15 mouse cellular contexts compared by ENCODE assay signal in the genomic region with DNA sequence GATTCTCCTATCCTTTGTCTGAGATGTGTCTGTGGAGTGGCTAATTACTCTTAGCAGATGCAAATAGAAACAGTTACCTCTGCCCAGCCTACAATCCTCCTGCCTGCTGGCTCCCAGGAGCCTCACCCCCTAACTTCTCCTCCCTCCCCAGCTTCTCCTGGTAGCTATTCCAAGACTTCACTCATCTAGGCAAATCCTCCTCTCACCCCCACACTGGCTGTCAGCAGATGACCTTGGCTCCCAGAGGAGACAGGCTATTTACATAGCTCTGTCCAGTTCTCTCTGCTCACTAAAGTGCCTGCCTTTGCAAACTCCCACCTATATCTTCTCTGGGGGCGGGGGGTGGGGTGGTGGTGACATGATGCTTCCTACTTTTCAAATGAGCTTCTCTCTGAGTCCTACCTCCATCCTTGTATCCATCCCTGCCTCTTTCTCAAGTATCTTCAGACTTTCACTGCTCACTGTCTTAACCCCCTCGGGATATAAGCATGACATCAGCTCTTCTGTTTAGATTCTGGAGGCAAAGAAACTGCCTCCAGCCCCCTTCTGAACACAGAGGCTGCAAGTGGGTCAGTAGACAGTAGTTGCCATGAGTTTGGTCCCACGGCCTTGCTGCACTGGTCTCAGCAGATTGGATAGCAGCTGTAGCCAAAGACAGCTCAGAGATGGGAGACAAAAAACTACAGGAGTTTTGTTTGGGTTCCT. TPM values are rescaled to one million over a fixed set of nuclear protein-coding genes. Genes with fewer than 3 reads are reported as not detected.
DNase-seq lines count a peak whose midpoint lies in the region; TF ChIP-seq lines count a peak whose summit lies in the region.
"Had no signal": no experiment of that assay in that cellular context is flagged by ENCODE, and none has a peak within 500 bp of the region (broad histone marks: within the 10 kb centered on the region; RNA-seq: fewer than 3 reads in every experiment).

No protein-coding gene starts in this region.

- no peak for DNase-seq in gastrocnemius, adult 2 months
- no peak for DNase-seq in gastrocnemius, postnatal 36 days
- no peak for DNase-seq in layer of hippocampus, adult 2 months (ENCODE audit: low spot score in 2 of 2)
- no peak for DNase-seq in layer of hippocampus, postnatal 14 days (ENCODE audit: low spot score in 2 of 2)
- DNase-seq in CH12.LX (ENCODE audit: extremely low read depth) = peak; percentile 51
- peak; percentile 58 for DNase-seq in brain, adult 2 months (ENCODE audit: low read depth, low spot score)
- DNase-seq in urinary bladder, postnatal 14 days (ENCODE audit: low spot score) = no peak
- DNase-seq: adrenal gland, postnatal 25 days; embryo, embryonic 11 days; kidney, postnatal 36 days had no signal

- no peaks in the 10 kb centered on the region for H3K9me3 ChIP-seq in CH12.LX (replicated peaks; ENCODE audit: low read length)
- H3K9me3 ChIP-seq: limb, embryonic 15.5 days; lung, embryonic 15.5 days; midbrain, embryonic 15.5 days had no signal

- no peak overlapping the region for H3K4me3 ChIP-seq in gastrocnemius, adult 2 months
- H3K4me3 ChIP-seq in layer of hippocampus, adult 2 months = no peak overlapping the region
- H3K4me3 ChIP-seq in CH12.LX (replicated peaks in 1 of 3; ENCODE audit: low read depth in 2 of 3, low read length in 2 of 3, poor library complexity in 1 of 3) = no peak overlapping the region
- H3K4me3 ChIP-seq: erythroblast, embryonic 14.5 days; limb, embryonic 15.5 days; lung, embryonic 15.5 days; midbrain, embryonic 15.5 days had no signal

- H3K9ac ChIP-seq in CH12.LX (ENCODE audit: insufficient read depth, low read depth) = no peak overlapping the region
- H3K9ac ChIP-seq: limb, embryonic 15.5 days; lung, embryonic 15.5 days; midbrain, embryonic 15.5 days had no signal

- TF ChIP-seq CTCF in gastrocnemius, adult 2 months (IDR thresholded peaks at IDR 0.05) = no peak
- no peak for TF ChIP-seq CTCF in layer of hippocampus, adult 2 months (conservative IDR thresholded peaks at IDR 0.05)
- no peak for TF ChIP-seq CTCF in CH12.LX (conservative IDR thresholded peaks at IDR 0.05 in 1 of 2, IDR thresholded peaks at IDR 0.05 in 1 of 2; ENCODE audit: low read depth in 2 of 2, low read length in 2 of 2)

- intact Hi-C loops in gastrocnemius, adult 2 months (cut with DNase I) = loop anchor here (5.0 kb wide), 1 partner anchor 199 kb away; no protein-coding TSS in a partner anchor
- intact Hi-C loops in gastrocnemius, postnatal 36 days (cut with DNase I) = loop anchor here (2.0 to 5.0 kb wide), 2 partner anchors 124 to 184 kb away; partner anchors contain the start of gene Mycbp2

- TF ChIP-seq POLR2A in CH12.LX (IDR thresholded peaks at IDR 0.05; ENCODE audit: low read depth, low read length) = no peak

- no peak for TF ChIP-seq EP300 in CH12.LX (IDR thresholded peaks at IDR 0.05; ENCODE audit: low read length)

- H3K4me1 ChIP-seq in CH12.LX (ENCODE audit: control insufficient read depth in 1 of 2, insufficient read depth in 2 of 2) = peaks cover 21 to 61% of the 10 kb centered on the region in 2 experiments
- H3K4me1 ChIP-seq: lung, embryonic 15.5 days had no signal

- TF ChIP-seq RAD21 in CH12.LX (IDR thresholded peaks at IDR 0.05; ENCODE audit: low read depth, low read length) = no peak

- dilution Hi-C loops in CH12.LX (cut with MboI; ENCODE audit: extremely low pct_ligation_motif_present, extremely low pct_unique_long_range_greater_than_20kb, low sequenced_read_pairs) = no loop called here

- H3K36me3 ChIP-seq in CH12.LX (replicated peaks in 1 of 2; ENCODE audit: control insufficient read depth in 1 of 2, insufficient read depth in 1 of 2, low read length in 1 of 2) = no peaks in the 10 kb centered on the region
- H3K36me3 ChIP-seq: limb, embryonic 15.5 days; lung, embryonic 15.5 days; midbrain, embryonic 15.5 days had no signal

- H3K79me2 ChIP-seq in CH12.LX (replicated peaks; ENCODE audit: control insufficient read depth, extremely low read depth, insufficient read depth, poor library complexity, severe bottlenecking) = no peaks in the 10 kb centered on the region

- H3K4me2 ChIP-seq in CH12.LX (ENCODE audit: insufficient read depth, low read depth, poor library complexity, severe bottlenecking) = peak overlapping the region; percentile 86
- H3K4me2 ChIP-seq: limb, embryonic 15.5 days; lung, embryonic 15.5 days; midbrain, embryonic 15.5 days had no signal

- in situ Hi-C loops in CH12.LX (cut with MboI; ENCODE audit: low pct_ligation_motif_present, low pct_unique_long_range_greater_than_20kb, low sequenced_read_pairs) = no loop called here

- H3K27ac ChIP-seq in gastrocnemius, adult 2 months = peak overlapping the region; percentile 91
- peak overlapping the region; percentile 73 for H3K27ac ChIP-seq in layer of hippocampus, adult 2 months
- no peak overlapping the region for H3K27ac ChIP-seq in CH12.LX (ENCODE audit: insufficient read depth, low read depth)
- H3K27ac ChIP-seq: limb, embryonic 15.5 days; lung, embryonic 15.5 days; midbrain, embryonic 15.5 days had no signal

- no peaks in the 10 kb centered on the region for H3K27me3 ChIP-seq in CH12.LX (replicated peaks)
- H3K27me3 ChIP-seq: limb, embryonic 15.5 days; lung, embryonic 15.5 days; midbrain, embryonic 15.5 days; Patski had no signal

TF ChIP-seq in CH12.LX, 34 proteins besides CTCF, POLR2A, EP300 and RAD21:
- TF ChIP-seq ZNF384 (IDR thresholded peaks at IDR 0.05; ENCODE audit: low read depth, low read length) (0 out of 2 replicates have a peak, but pooled peaks have one; percentile 17), CHD2 (IDR thresholded peaks at IDR 0.05; ENCODE audit: low read length) (no peak), MYC (IDR thresholded peaks at IDR 0.05; ENCODE audit: low read depth, low read length) (no peak), MEF2A (IDR thresholded peaks at IDR 0.05; ENCODE audit: borderline replicate concordance, low read depth, low read length) (peak; percentile 48; the same call in 1 of the 2 replicates), ETS1 (conservative IDR thresholded peaks at IDR 0.05; ENCODE audit: low read depth, low read length) (peak; percentile 35; the same call in 1 of the 2 replicates), IRF4 (IDR thresholded peaks at IDR 0.05; ENCODE audit: low read depth, low read length) (0 out of 2 replicates have a peak, but pooled peaks have one; percentile 10), RCOR1 (conservative IDR thresholded peaks at IDR 0.05; ENCODE audit: low read depth, low read length) (no peak), KAT2A (IDR thresholded peaks at IDR 0.05; ENCODE audit: insufficient replicate concordance, low read length) (0 out of 2 replicates have a peak, but pooled peaks have one; percentile 11), MAZ (IDR thresholded peaks at IDR 0.05; ENCODE audit: low read depth, low read length) (0 out of 2 replicates have a peak, but pooled peaks have one; percentile 57)

RNA-seq across cellular contexts. Expression of gene Scel, which starts 41.9 kb away (rescaled TPM):
- under 1 TPM; 0.10 to 0.20 TPM for total RNA-seq in gastrocnemius, adult 2 months (2021)
- under 1 TPM in 1 of 2 experiments, not detected in 1; 0.20 TPM for total RNA-seq in gastrocnemius, postnatal 36 days (2021)
- total RNA-seq in layer of hippocampus, adult 2 months (2021) = 1 to 10 TPM in 1 of 2 experiments, under 1 TPM in 1; 0.87 to 1.1 TPM
- total RNA-seq in layer of hippocampus, postnatal 14 days (2021) = 1 to 10 TPM in 1 of 2 experiments, under 1 TPM in 1; 0.55 to 1.1 TPM
- total RNA-seq in CH12.LX (2012; rRNA removed) (0.04 and 0.13 TPM in 2 replicates), CH12.LX (2014; rRNA removed) (0.31 and 0.62 TPM in 2 replicates)
- polyA plus RNA-seq in CH12.LX (2012; ENCODE audit: insufficient read length, low read depth) = 0.30 and 0.31 TPM in 2 replicates
- polyA plus RNA-seq: erythroblast, embryonic 14.5 days had no signal

Comparison
In these comparisons a context has a peak if more than half of its experiments do, and no peak if none do; other contexts are left out.
1. DNase-seq: peak in CH12.LX (single experiment) and brain, adult 2 months (single experiment); none in gastrocnemius, adult 2 months (single experiment), gastrocnemius, postnatal 36 days (0 of 2), layer of hippocampus, adult 2 months (0 of 2), layer of hippocampus, postnatal 14 days (0 of 2) and urinary bladder, postnatal 14 days (single experiment).